Mouse (Mus musculus) embryo, embryonic 11.5 days (tissue): ENCODE results near the gene Mrps33.

Experiments used
- DNase-seq: peaks from one replicate; pipeline ENCODE4 v3.0.0-alpha.2; 2012; ENCODE audit warnings: low read depth, low spot score

Gene Mrps33

DNA sequence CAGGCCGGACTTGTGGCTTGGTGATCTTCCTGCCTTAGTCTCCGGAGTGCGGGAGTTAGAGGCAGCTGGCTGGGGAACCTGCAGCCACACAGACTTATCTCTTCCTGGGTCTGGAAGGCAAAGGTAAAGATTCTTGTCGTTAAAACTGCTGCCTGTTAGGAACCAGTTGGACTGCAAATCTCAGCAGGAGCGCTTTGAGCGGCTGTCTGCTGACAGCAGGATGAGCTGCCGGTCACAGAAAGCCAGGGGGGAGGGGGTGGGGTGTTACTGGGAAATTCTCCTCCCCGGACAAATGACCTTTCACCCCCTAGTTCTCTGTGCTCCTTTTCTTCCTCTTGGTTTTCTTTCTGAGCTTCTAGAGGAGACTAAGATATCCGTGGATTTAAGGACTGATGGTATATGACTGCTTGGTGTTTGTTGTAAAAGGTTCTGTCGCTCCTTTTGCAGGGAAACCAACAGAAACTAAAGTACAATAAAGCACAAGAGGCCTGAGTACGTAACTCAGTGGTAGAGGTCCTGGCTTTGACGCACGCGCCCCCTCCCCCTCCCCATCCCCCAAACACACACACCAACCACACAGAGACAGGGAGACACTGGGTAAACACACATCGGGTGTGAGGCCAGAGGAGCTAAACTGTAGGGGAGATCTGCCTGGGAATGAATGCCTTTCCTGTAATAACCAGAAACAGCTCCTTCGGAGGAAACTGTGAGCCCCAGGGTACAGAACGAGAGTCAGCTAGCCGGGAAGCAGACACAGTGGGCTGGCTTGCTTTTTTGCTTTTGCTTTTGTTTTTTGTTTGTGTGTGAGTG is 29.7 kb downstream of the Mrps33 start:
- no peak for DNase-seq

DNA sequence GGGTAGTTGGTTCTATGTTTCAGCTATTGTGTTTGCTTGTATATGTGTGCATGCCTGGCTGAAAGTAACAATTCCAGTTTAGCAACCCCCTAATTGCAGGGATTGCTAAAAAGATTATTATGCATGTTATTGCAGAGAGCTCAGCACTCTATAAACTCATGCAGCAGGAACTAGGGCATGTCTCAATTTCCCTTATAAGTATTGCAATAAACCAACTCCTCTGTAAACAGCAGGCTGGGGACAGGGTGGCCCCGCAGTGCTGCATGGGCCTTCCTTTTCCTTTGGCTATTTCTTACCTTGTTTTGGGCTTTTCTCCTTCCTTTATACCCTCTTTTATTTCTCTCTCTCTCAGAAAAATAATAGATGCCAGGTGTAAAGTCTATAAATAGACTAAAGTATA is 32.3 kb downstream of the Mrps33 start:
- no peak for DNase-seq

DNA sequence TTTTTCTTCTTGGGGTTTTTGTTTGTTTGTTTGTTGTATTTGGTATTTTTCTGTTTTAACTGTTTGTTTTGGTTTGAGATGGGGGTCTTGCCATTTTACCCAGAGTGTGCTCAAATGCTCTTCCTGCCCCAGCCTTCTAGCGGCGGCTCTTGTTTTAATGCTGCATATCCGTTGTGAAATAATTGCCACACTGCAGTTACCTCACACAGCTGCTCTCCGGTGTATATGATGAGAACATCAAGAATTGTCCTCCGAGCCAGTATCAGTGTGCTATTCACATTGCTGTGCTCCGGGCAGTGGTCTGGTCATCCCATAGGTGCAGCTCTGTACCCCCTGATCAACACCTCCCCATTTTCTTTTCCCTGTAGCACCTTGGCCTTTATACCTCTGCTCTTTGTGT is 34.5 kb downstream of the Mrps33 start:
- DNase-seq = no peak

DNA sequence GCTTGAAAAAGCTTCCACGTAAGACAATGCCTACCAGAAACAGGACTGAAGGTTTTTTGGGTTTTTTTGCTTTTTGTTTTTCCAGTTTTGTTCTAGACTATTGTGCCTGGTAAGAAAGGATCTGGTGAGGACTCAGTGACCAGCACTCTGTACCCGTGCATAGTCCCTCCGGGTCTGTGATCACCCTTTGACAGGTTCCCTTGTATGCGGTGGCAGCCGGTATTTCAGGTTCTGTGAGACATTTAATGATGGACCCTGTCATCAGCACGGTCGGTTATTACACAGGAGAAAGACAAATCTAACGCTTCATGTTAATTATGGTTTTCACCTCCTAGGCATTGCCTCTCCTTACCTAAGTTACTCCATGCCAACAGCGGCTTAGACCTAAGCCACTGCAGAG is 35.8 kb downstream of the Mrps33 start:
- no peak for DNase-seq

DNA sequence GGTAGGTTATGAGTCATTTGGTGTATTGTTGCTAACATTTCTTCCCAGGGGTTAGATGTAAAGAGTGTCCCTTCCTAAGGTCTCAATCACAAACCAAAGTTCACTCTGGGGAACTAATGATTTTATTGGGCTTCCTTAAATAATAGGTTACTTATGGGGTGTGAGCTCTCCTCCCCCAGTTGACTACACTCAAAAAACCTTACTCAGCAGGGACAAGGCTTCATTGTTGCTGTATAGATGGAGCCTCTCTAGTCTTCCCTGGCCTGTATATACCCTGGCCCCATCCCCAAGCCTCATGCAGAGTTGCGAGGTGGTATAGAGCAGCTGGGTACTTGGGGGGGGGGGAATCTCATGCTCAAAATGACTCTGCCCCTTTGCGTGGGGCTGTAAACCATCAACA is 53.6 kb downstream of the Mrps33 start:
- no peak for DNase-seq
